Mouse (Mus musculus): ENCODE measurements around the gene 9330159F19Rik. TPM values are rescaled to one million over a fixed set of nuclear protein-coding genes. Genes with fewer than 3 reads are reported as not detected.

9330159F19Rik gene
- total RNA-seq, 1 experiment, result 2.5 TPM

DNA sequence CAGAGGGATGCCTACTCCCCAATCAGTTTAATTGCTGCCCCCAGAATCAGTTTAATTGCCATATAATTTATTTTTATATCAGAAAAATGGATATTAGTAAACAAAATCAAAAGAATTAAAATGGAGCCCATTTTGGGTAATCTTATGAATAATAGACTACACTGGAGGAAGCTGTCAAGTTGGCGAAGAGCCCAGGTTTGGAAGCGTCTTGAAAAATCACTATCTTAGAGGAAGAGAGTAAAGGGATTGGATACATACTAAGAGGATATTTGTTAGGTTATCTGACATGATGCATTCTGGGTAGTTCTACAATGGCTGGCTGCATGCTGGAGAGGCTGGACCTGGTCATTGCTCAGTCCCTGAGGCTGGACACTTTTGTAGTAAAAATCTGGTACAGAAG lies 19.8 kb downstream of the 9330159F19Rik start:
- H3K36me3 ChIP-seq (ENCODE audit: control insufficient read depth, insufficient read depth, low read length, poor library complexity, severe bottlenecking), result no peaks in the 10 kb centered on the region
- no peak overlapping the region for H3K27ac ChIP-seq (ENCODE audit: insufficient read depth, low read depth, low read length, poor library complexity, severe bottlenecking)
- no peaks in the 10 kb centered on the region for H3K9me3 ChIP-seq (ENCODE audit: control insufficient read depth, insufficient read depth, low read depth, low read length)
- H3K9ac ChIP-seq (ENCODE audit: insufficient read depth, low read depth, low read length, poor library complexity, severe bottlenecking), result no peak overlapping the region
- no peak for TF ChIP-seq MAFK (IDR thresholded peaks at IDR 0.05; ENCODE audit: insufficient read depth, low read depth, low read length)
- TF ChIP-seq ZC3H11A (IDR thresholded peaks at IDR 0.05; ENCODE audit: borderline replicate concordance, low read depth, low read length), result no peak
- no peak for TF ChIP-seq HCFC1 (IDR thresholded peaks at IDR 0.05; ENCODE audit: borderline replicate concordance, insufficient read depth, low read length)
- no peak for TF ChIP-seq ZNF384 (IDR thresholded peaks at IDR 0.05; ENCODE audit: low read depth, low read length)
- TF ChIP-seq CHD2 (IDR thresholded peaks at IDR 0.05; ENCODE audit: low read depth, low read length), result no peak
- in situ Hi-C loops (cut with MboI; ENCODE audit: low sequenced_read_pairs in 2 of 2, unreplicated experiment in 2 of 2), result no loop called here
- no peak overlapping the region for H3K4me3 ChIP-seq (ENCODE audit: insufficient read depth in 1 of 2, low read depth in 1 of 2, low read length in 2 of 2, poor library complexity in 1 of 2, severe bottlenecking in 1 of 2)
- no peaks in the 10 kb centered on the region for H3K4me1 ChIP-seq (ENCODE audit: control insufficient read depth in 2 of 2, insufficient read depth in 2 of 2, low read length in 2 of 2, poor library complexity in 1 of 2)
- DNase-seq (ENCODE audit: low read depth, low spot score), result no peak

Other genes starting within 250 kb of the 9330159F19Rik start
- gene 2310057J18Rik, start 225.3 kb upstream of the 9330159F19Rik start, total RNA-seq (2012; rRNA removed), result not detected in 2 replicates
- gene Soga3, start 67.8 kb upstream of the 9330159F19Rik start, total RNA-seq (2012; rRNA removed), result 11.6 and 13.3 TPM in 2 replicates
- gene Gm49353, start 12.7 kb upstream of the 9330159F19Rik start, total RNA-seq (2012; rRNA removed), result 0.40 and 0.74 TPM in 2 replicates
- 5.1 and 6.0 TPM in 2 replicates for gene Echdc1, start 101.6 kb downstream of the 9330159F19Rik start, total RNA-seq (2012; rRNA removed)
- gene Rnf146, start 150.8 kb downstream of the 9330159F19Rik start, total RNA-seq (2012; rRNA removed), result 19.1 and 25.8 TPM in 2 replicates